Mouse (Mus musculus): ENCODE data around the gene Rnf182.

DNA sequence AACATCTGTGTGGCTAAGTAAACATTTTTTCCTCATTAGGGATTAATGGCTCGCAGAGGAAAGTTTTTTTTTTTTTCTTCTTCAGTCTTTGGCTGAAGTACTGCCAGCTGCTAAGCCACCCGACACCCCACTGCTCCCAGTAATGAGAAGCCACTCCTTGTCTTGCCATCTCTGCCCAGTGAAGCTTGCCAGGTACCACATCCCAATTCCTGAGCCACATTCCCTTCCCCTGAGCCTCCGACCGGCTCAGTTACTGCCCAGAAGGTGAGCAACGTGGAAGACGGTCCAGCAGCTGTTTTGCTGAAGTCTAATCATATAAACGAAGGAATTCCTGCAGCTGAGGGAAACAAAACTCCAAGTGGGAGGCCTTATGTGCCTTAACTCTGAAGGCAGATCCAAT, 88.0 kb downstream of the Rnf182 start:
- TF ChIP-seq CTCF (IDR thresholded peaks at IDR 0.05; ENCODE audit: low read depth, low read length) = no peak
- no peak for TF ChIP-seq POLR2A (IDR thresholded peaks at IDR 0.05; ENCODE audit: extremely low read depth, insufficient read depth, low read length)
